Mouse (Mus musculus): Measurements from ENCODE around the gene S100a2. TPM values are rescaled to one million over a fixed set of nuclear protein-coding genes. Genes with fewer than 3 reads are reported as not detected.

Gene S100a2
- polyA plus RNA-seq, 1 experiment = not detected

DNA sequence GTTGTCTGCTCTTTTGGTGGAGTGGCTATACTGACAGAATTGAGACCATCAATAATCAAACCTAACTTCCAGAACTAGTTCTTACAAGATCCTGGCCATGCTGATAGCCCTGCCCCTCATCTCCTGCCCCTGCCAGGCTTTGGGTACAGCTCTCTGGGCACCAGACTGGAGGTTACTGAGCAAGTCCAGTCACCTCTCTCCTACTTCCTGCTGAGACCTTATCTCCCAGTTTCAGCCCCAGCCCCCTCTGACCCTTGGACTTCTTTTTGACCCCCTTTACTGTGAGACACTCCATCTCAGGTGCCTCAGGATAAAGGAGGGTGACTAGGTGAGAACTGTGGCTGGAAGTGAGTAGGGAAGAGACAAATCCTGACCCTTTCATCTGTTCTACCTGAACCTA lies 19.1 kb downstream of the S100a2 start:
- Histone ChIP-seq H3K4me3 (replicated peaks) (no peak overlapping the region), H3K9me3 (ENCODE audit: control insufficient read depth, low read length) (no peaks in the 10 kb centered on the region), H3K4me1 (ENCODE audit: control insufficient read depth) (peaks cover 7% of the 10 kb centered on the region), H3K36me3 (ENCODE audit: control insufficient read depth) (no peaks in the 10 kb centered on the region), H3K27me3 (ENCODE audit: control insufficient read depth) (peaks cover 8% of the 10 kb centered on the region)
- TF ChIP-seq GATA1 (IDR thresholded peaks at IDR 0.05; ENCODE audit: low read length) (no peak), TAL1 (IDR thresholded peaks at IDR 0.05; ENCODE audit: low read length) (no peak)

DNA sequence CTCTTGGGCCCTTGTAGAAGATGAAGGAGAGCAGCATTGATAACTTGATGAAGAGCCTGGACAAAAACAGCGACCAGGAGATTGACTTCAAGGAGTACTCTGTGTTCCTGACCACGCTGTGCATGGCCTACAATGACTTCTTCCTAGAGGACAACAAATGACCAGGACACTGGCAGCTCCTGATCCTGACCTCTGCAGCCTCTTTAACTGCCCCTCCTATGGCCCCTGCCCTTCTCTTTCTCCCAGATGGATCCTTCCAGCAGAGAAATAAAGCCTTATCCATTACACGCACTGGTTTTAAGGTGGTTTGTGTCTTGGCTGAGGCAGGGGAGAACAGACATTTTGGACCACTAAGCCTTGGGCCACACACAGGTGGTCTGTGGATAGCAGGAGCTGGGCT lies 21.4 kb downstream of the S100a2 start:
- peaks cover 8% of the 10 kb centered on the region for H3K27me3 ChIP-seq (ENCODE audit: control insufficient read depth)
- H3K9me3 ChIP-seq (ENCODE audit: control insufficient read depth, low read length) = no peaks in the 10 kb centered on the region
- H3K4me3 ChIP-seq (replicated peaks) = no peak overlapping the region
- H3K36me3 ChIP-seq (ENCODE audit: control insufficient read depth) = no peaks in the 10 kb centered on the region
- no peak for TF ChIP-seq TAL1 (IDR thresholded peaks at IDR 0.05; ENCODE audit: low read length)
- no peak for TF ChIP-seq GATA1 (IDR thresholded peaks at IDR 0.05; ENCODE audit: low read length)
- peaks cover 7% of the 10 kb centered on the region for H3K4me1 ChIP-seq (ENCODE audit: control insufficient read depth)

DNA sequence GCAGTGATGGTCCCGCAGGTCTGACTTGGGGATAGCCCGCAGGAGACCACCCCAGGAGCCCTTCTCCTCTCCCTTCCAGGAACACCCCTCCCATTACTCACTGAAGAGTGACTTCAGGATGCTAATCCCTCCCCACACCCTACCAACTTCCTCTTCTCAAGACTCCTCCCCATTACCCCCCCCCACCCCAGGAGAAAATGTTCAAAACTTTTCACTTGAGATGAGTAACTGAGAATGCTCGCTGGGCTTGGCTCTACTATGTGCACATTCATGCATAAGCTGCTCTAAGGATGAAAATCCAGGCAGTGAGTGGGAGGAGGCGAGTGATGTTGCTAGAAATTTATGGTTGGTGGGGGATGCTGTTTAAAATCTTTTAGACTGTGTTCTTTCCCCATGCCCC lies 22.0 kb downstream of the S100a2 start:
- Histone ChIP-seq H3K4me1 (ENCODE audit: control insufficient read depth) (peaks cover 7% of the 10 kb centered on the region), H3K4me3 (replicated peaks) (no peak overlapping the region), H3K36me3 (ENCODE audit: control insufficient read depth) (no peaks in the 10 kb centered on the region), H3K9me3 (ENCODE audit: control insufficient read depth, low read length) (no peaks in the 10 kb centered on the region), H3K27me3 (ENCODE audit: control insufficient read depth) (peaks cover 8% of the 10 kb centered on the region)
- TF ChIP-seq TAL1 (IDR thresholded peaks at IDR 0.05; ENCODE audit: low read length) = no peak
- TF ChIP-seq GATA1 (IDR thresholded peaks at IDR 0.05; ENCODE audit: low read length) = no peak

DNA sequence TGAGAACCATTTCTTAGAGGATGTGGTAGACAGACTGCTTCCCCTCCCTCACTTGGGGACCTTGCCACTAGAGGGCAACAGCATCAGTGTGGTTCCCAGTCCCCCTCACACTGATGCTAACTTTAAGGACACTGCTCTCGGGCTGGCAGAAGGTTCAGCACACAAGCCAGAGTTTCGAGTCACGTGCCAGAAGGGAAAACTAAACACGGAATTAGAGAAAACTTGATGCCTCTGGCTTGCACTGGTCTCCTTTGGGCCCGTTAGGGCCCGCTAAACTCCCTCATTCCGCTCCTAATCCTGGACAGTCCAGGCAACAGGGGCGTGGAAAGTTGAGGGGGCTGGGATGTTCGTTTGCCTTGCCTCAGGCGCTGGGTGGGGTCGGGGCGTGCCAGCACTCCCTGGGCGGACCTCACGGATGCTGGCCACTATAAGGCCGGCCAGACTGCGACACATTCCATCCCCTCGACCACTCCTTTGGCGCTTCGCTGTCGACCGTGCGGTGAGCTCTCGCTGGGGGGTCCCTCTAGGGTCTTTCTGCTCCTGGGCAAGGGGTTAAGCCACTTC lies 22.8 kb downstream of the S100a2 start, which contains the start of gene S100a6:
TSS of gene S100a6 (plus strand) at position 155 of the 564 bp plus-strand sequence.
- Histone ChIP-seq H3K36me3 (ENCODE audit: control insufficient read depth) (no peaks in the 10 kb centered on the region), H3K9me3 (ENCODE audit: control insufficient read depth, low read length) (no peaks in the 10 kb centered on the region), H3K4me1 (ENCODE audit: control insufficient read depth) (peaks cover 7% of the 10 kb centered on the region), H3K4me3 (replicated peaks) (no peak within 1 kb of the TSS), H3K27me3 (ENCODE audit: control insufficient read depth) (peaks cover 8% of the 10 kb centered on the region)
- TF ChIP-seq TAL1 (IDR thresholded peaks at IDR 0.05; ENCODE audit: low read length) (no peak), GATA1 (IDR thresholded peaks at IDR 0.05; ENCODE audit: low read length) (no peak)

DNA sequence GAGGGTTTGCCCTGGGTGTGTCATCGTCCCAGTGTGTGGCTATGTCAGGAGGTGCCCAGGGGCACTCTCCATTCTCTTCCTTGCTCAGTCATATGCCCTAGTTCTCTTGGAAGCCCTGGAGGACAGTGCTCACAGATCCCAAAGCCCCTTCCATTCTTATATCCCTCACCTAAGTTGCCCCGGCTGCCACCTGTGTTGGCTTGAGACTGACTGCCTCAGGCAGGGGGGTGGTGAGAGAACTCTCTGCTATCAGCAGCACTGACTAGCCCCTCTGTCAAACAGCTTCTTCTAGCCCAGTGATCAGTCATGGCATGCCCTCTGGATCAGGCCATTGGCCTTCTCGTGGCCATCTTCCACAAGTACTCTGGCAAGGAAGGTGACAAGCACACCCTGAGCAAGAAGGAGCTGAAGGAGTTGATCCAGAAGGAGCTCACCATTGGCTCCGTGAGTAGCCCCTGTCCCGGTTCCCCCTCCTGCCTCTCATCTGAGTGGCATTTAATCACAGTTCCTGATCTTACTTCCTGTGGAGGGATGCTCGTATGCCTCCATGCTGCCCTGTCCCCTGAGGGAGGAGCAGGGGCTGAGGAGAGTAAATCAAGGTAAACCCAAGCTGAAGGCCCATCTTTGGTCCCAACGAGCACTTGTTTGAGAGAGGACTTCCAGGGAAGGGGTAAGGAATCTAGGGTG lies 23.6 kb downstream of the S100a2 start:
- Histone ChIP-seq H3K4me3 (replicated peaks) (no peak overlapping the region), H3K4me1 (ENCODE audit: control insufficient read depth) (peaks cover 7% of the 10 kb centered on the region), H3K27me3 (ENCODE audit: control insufficient read depth) (peaks cover 8% of the 10 kb centered on the region), H3K9me3 (ENCODE audit: control insufficient read depth, low read length) (no peaks in the 10 kb centered on the region), H3K36me3 (ENCODE audit: control insufficient read depth) (no peaks in the 10 kb centered on the region)
- TF ChIP-seq TAL1 (IDR thresholded peaks at IDR 0.05; ENCODE audit: low read length) = no peak

DNA sequence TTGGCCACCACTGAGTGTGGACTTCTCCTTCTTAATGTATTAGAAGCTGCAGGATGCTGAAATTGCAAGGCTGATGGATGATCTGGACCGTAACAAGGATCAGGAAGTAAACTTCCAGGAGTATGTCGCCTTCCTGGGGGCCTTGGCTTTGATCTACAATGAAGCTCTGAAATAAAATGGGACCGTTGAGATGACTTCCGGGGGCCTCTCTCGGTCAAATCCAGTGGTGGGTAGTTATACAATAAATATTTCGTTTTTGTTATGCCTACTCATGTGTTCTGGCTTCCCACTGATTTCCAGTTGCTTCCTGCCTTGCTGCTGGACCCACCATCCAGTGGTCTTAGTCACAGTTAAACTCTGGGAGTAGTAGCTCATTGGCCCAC lies 24.1 kb downstream of the S100a2 start:
- Histone ChIP-seq H3K27me3 (ENCODE audit: control insufficient read depth) (peaks cover 8% of the 10 kb centered on the region), H3K4me1 (ENCODE audit: control insufficient read depth) (peaks cover 7% of the 10 kb centered on the region), H3K36me3 (ENCODE audit: control insufficient read depth) (no peaks in the 10 kb centered on the region), H3K9me3 (ENCODE audit: control insufficient read depth, low read length) (no peaks in the 10 kb centered on the region), H3K4me3 (replicated peaks) (no peak overlapping the region)
- TF ChIP-seq TAL1 (IDR thresholded peaks at IDR 0.05; ENCODE audit: low read length) (no peak), GATA1 (IDR thresholded peaks at IDR 0.05; ENCODE audit: low read length) (no peak)

DNA sequence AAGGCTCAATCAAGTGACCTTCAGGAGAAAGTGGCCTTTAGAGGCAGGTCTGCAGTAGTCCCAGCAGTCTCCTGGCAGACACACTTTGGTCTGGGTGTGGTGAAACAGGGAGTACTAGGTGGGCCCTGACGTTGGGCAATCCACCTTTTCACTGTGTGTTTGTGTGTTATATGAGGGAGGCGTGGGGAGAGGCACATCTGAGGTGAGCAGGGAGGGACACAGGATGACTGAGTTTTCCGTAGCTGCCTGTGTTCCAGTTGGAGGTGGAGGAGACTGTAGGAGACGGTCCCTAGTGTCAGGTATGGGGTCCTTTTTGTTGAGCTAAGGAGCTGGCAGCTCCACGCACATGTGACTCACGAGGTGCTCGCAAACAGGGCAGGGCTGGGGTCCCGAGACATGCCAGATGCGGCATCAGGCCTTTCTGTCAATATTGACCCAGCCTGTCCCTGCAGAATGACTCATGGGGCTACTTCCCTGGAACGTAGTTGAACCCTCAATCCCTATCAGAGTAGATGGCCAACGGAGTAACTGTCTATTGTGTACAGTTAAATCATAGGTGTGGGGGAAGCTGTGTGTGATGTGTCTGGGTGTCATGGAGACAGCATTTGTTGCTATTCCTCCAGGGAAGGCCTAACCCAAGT lies 24.7 kb downstream of the S100a2 start:
- Histone ChIP-seq H3K36me3 (ENCODE audit: control insufficient read depth) (no peaks in the 10 kb centered on the region), H3K4me3 (replicated peaks) (no peak overlapping the region), H3K9me3 (ENCODE audit: control insufficient read depth, low read length) (no peaks in the 10 kb centered on the region), H3K27me3 (ENCODE audit: control insufficient read depth) (peaks cover 8% of the 10 kb centered on the region), H3K4me1 (ENCODE audit: control insufficient read depth) (peaks cover 7% of the 10 kb centered on the region)
- no peak for TF ChIP-seq GATA1 (IDR thresholded peaks at IDR 0.05; ENCODE audit: low read length)
- TF ChIP-seq TAL1 (IDR thresholded peaks at IDR 0.05; ENCODE audit: low read length) = no peak

DNA sequence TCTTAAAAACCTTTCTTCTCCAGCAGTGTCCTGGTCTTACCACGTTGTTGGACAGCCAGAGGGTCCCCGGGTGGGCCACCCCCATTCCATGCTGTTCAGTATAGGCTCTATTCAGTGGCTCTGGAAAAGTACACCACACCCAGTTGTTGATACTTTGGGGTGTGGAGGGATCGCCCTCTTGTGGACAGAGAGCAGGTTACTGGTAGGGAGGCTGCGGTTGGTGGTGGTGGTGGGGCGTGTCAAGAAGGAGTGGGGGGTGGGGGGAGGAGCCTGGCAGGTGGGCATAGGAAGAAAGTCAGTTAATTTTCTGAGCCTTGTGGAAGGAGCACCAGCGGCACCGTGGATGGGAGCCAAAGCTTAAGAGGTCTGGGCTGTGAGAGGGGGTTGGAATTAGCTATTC lies 25.4 kb downstream of the S100a2 start:
- Histone ChIP-seq H3K4me1 (ENCODE audit: control insufficient read depth) (peaks cover 7% of the 10 kb centered on the region), H3K4me3 (replicated peaks) (no peak overlapping the region), H3K9me3 (ENCODE audit: control insufficient read depth, low read length) (no peaks in the 10 kb centered on the region), H3K36me3 (ENCODE audit: control insufficient read depth) (no peaks in the 10 kb centered on the region), H3K27me3 (ENCODE audit: control insufficient read depth) (peaks cover 8% of the 10 kb centered on the region)
- TF ChIP-seq TAL1 (IDR thresholded peaks at IDR 0.05; ENCODE audit: low read length) = no peak
- TF ChIP-seq GATA1 (IDR thresholded peaks at IDR 0.05; ENCODE audit: low read length) = no peak

DNA sequence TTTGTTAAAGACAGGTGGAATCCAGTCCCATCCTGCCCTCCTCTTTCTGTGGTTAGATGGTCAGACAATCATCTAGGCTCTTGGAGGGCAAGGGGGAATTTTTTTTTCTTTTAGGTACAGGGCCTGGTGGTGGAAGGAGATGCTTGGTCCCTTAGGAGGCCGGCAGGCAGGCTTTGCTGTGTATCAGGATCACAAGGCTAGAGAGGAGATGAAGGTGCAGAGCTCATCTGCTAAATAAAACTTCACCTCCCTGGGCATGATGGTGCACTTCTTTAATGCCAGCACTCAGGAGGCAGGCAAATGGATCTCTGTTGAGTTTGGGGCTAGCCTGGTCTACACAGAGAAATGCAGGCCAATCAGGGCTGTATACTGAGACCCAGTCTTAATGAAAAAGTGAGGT lies 25.9 kb downstream of the S100a2 start:
- H3K4me3 ChIP-seq (replicated peaks) = no peak overlapping the region
- H3K27me3 ChIP-seq (ENCODE audit: control insufficient read depth) = peaks cover 8% of the 10 kb centered on the region
- no peaks in the 10 kb centered on the region for H3K36me3 ChIP-seq (ENCODE audit: control insufficient read depth)
- H3K4me1 ChIP-seq (ENCODE audit: control insufficient read depth) = peaks cover 7% of the 10 kb centered on the region
- TF ChIP-seq GATA1 (IDR thresholded peaks at IDR 0.05; ENCODE audit: low read length) = no peak
- no peak for TF ChIP-seq TAL1 (IDR thresholded peaks at IDR 0.05; ENCODE audit: low read length)
- H3K9me3 ChIP-seq (ENCODE audit: control insufficient read depth, low read length) = no peaks in the 10 kb centered on the region
